Mouse (Mus musculus) bone marrow macrophage, adult 2 months (primary cell): ENCODE data around the gene Col26a1.

Experiments used
- CTCF ChIP-seq: IDR thresholded peaks from 2 replicates; pipeline ENCODE4 v1.5.1; 2012; ENCODE audit warnings: low read depth, mild to moderate bottlenecking, low read length, moderate library complexity
- POLR2A ChIP-seq: IDR thresholded peaks from 2 replicates; pipeline ENCODE4 v1.6.1; 2012; ENCODE audit warnings: mild to moderate bottlenecking, low read depth, low read length, borderline replicate concordance

- TF ChIP-seq CTCF, result no peak
- TF ChIP-seq POLR2A, result no peak
These were observed 48.9 kb upstream of the Col26a1 start for GRCm38 (mm10) chr5:136931896-136932295.
